Mouse (Mus musculus) heart, embryonic 16.5 days (tissue): ENCODE results near the gene Vps33b. TPM values are rescaled to one million over a fixed set of nuclear protein-coding genes. Genes with fewer than 3 reads are reported as not detected.

ENCODE experiments used
- ATAC-seq: fragments of 200-750 bp; cut with Nextera tagmentation; replicated peaks from 2 replicates; pipeline ENCODE4 v1.8.0; 2017; ENCODE audit warnings: moderate number of reproducible peaks; ENCODE audit not compliant: insufficient read depth, low FRiP score; ENCODE audit errors: extremely low read depth
- H3K27ac ChIP-seq: fragments of 300-500 bp; sonication (generic); 2 replicates; pipeline ENCODE4 v1.5.1; 2014; ENCODE audit warnings: mild to moderate bottlenecking, low read length, control low read depth, moderate library complexity
- H3K27me3 ChIP-seq: fragments of 300-500 bp; sonication (generic); 2 replicates; pipeline ENCODE4 v1.6.1; 2014; ENCODE audit warnings: low read length, mixed read lengths; ENCODE audit not compliant: control insufficient read depth, insufficient read depth
- H3K36me3 ChIP-seq: fragments of 300-500 bp; sonication (generic); 2 replicates; pipeline ENCODE4 v1.6.1; 2014; ENCODE audit not compliant: control insufficient read depth, insufficient read depth
- H3K4me1 ChIP-seq: fragments of 300-500 bp; sonication (generic); 2 replicates; pipeline ENCODE4 v1.6.1; 2014; ENCODE audit warnings: low read length, mixed read lengths; ENCODE audit not compliant: control insufficient read depth, insufficient read depth
- H3K4me2 ChIP-seq: fragments of 300-500 bp; sonication (generic); 2 replicates; pipeline ENCODE4 v1.6.1; 2014; ENCODE audit warnings: low read depth, mild to moderate bottlenecking, control low read depth, low read length
- H3K4me3 ChIP-seq: fragments of 300-500 bp; sonication (generic); 2 replicates; pipeline ENCODE4 v1.5.1; 2014; ENCODE audit warnings: mild to moderate bottlenecking, control low read depth, low read length
- H3K9ac ChIP-seq: fragments of 300-500 bp; sonication (generic); 2 replicates; pipeline ENCODE4 v1.6.1; 2014; ENCODE audit warnings: low read length, control low read depth
- H3K9me3 ChIP-seq: fragments of 300-500 bp; sonication (generic); replicated peaks from 2 replicates; pipeline ENCODE4 v1.6.1; 2016; ENCODE audit warnings: low read length; ENCODE audit not compliant: control insufficient read depth
- WGBS: fragments of 180-500 bp; shearing (Covaris S2); extraction: QIAGEN DNeasy Blood & Tissue Kit; methylation state at CpG from one replicate; pipeline ENCODE4 v1.1.7; 2014; 5-methylcytosine and 5-hydroxymethylcytosine counted together
- polyA plus RNA-seq: library from polyadenylated mRNA; unstranded; fragments of >200 nt; fragmentation: Nextera tagmentation; extraction: Ambion mirVana; gene quantifications from 2 replicates; pipeline ENCODE4 v1.2.1, GENCODE M21; 2015

The Vps33b gene
- polyA plus RNA-seq = 10.3 and 12.7 TPM in 2 replicates

GRCm38 (mm10) chr7:80268897-80269750 lies at the start of gene Vps33b:
Gene Vps33b (plus strand): TSS chr7:80269649.
- H3K36me3 ChIP-seq = peaks cover 34% of the 10 kb centered on the region

DNA sequence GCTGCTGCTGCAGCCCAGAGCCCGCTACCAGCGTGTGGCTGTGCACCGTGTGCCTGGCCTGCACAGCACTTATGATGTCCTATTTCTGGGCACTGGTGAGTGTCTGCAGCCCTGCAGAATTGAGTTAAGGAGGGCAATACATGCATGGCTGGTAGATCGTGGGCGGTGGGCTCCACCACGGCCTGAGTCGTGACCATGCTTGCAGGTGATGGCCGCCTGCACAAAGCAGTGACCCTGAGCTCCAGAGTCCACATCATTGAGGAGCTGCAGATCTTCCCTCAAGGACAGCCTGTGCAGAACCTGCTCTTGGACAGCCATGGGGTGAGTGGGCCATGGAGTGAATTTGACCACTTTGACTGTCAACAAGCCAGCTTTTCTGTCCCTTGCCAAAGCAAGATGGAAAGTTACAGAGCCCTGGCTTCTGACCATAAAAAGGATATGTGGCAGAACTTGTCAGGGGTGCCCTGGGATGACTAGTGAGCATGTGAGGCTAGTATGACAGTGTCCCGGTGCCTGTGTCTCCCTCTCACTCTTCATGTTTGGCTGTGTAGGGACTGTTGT lies 49.1 kb upstream of the Vps33b start:
- Histone ChIP-seq H3K36me3 (peaks cover 46% of the 10 kb centered on the region), H3K27me3 (no peaks in the 10 kb centered on the region), H3K4me1 (peaks cover under 1% of the 10 kb centered on the region; the same call in 1 of the 2 replicates), H3K4me2 (no peak overlapping the region), H3K9ac (no peak overlapping the region), H3K27ac (no peak overlapping the region), H3K4me3 (no peak overlapping the region), H3K9me3 (no peaks in the 10 kb centered on the region)
- WGBS = 89% methylated on average over 9 of the region's 9 CpGs
- no peak for ATAC-seq

More at GRCm38 (mm10) chr7:80268897-80269750, at the start of gene Vps33b:
- H3K4me1 ChIP-seq = peaks cover 21% of the 10 kb centered on the region
- H3K9ac ChIP-seq = peak within 1 kb of the TSS; percentile 88
- H3K27me3 ChIP-seq = no peaks in the 10 kb centered on the region
- peak within 1 kb of the TSS; percentile 73 for H3K27ac ChIP-seq
- 3% methylated on average over 21 of the region's 21 CpGs for WGBS
- H3K4me3 ChIP-seq = peak within 1 kb of the TSS; percentile 91
- peak within 1 kb of the TSS; percentile 95 for H3K4me2 ChIP-seq
- peak; percentile 89 for ATAC-seq
- peaks cover 2% of the 10 kb centered on the region; the same call in 1 of the 2 replicates for H3K9me3 ChIP-seq

DNA sequence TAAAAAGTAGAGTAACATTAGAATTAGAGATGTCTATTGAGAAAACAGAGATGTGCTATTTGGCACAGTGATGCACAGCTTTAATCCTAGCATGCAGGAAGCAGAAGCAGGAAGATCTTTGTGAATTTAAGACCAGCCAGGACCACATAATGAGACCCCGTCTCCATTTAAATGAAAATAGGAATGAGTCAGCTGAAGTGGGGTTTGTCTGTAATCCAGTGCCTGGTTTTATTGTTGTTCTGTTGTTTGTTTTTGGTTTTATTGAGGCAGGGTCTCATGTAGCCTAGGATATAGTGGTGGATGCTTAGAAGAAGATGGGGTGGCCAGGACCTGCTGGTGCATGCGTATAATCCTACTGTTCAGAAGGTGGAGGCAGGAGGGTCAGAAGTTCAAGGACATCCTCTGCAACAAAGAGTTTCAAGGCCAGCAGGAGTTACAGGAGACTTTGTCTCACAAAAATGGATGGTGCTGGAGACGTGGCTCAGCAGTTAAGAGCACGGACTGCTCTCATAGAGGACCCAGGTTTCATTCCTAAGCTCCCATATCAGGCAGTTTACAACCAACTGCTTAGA lies 48.2 kb upstream of the Vps33b start:
- H3K4me3 ChIP-seq = no peak overlapping the region
- no peaks in the 10 kb centered on the region for H3K4me1 ChIP-seq
- ATAC-seq = no peak
- no peaks in the 10 kb centered on the region for H3K9me3 ChIP-seq
- WGBS = 80% methylated on average over 4 of the region's 4 CpGs
- no peak overlapping the region for H3K27ac ChIP-seq
- H3K27me3 ChIP-seq = no peaks in the 10 kb centered on the region
- no peak overlapping the region for H3K9ac ChIP-seq
- no peak overlapping the region for H3K4me2 ChIP-seq
- peaks cover 48% of the 10 kb centered on the region for H3K36me3 ChIP-seq

- Histone ChIP-seq H3K4me1 (peaks cover 8% of the 10 kb centered on the region), H3K4me3 (no peak overlapping the region), H3K27me3 (no peaks in the 10 kb centered on the region), H3K36me3 (peaks cover 27% of the 10 kb centered on the region), H3K9me3 (no peaks in the 10 kb centered on the region), H3K9ac (no peak overlapping the region), H3K27ac (no peak overlapping the region), H3K4me2 (no peak overlapping the region)
- no peak for ATAC-seq
- 94% methylated on average over 4 of the region's 4 CpGs for WGBS
Observed at GRCm38 (mm10) chr7:80227065-80227464, 42.4 kb upstream of the Vps33b start.

- no peaks in the 10 kb centered on the region for H3K9me3 ChIP-seq
- peaks cover 14% of the 10 kb centered on the region for H3K4me1 ChIP-seq
- no peak for ATAC-seq
Observed at GRCm38 (mm10) chr7:80230196-80230595, 39.3 kb upstream of the Vps33b start.

DNA sequence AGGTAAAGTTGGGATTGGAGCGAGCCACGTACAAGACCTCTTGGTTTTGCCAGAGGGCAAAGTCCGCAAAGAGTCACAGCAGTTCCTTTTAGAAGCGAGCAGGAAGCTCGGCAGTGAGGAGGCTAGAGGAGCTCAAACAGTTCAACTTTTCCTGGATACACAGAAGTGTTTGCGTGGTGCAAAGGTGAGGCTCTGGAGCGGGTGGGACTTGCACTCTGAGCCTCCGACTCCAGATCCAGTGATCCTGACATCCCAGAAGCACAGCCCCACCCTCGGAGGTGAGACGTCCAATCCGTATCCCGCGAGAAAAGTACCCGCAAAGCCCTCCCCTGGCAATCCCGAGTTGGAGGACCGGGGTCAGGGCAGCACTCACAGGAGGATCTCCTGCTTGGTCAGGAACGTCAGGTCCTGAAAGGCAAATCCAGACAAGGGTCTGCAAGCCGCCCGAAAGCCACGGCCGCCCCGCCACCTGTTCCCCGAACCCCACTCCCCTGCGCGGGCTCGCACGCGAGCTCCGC lies 37.4 kb upstream of the Vps33b start:
- WGBS = under 1% methylated on average over 29 of the region's 29 CpGs
- peak overlapping the region; percentile 71 for H3K27ac ChIP-seq
- peaks cover 14% of the 10 kb centered on the region for H3K4me1 ChIP-seq
- peak; percentile 11 for ATAC-seq
- H3K27me3 ChIP-seq = no peaks in the 10 kb centered on the region
- H3K9ac ChIP-seq = peak overlapping the region; percentile 75
- peak overlapping the region; percentile 92 for H3K4me3 ChIP-seq
- peak overlapping the region; percentile 85 for H3K4me2 ChIP-seq
- H3K36me3 ChIP-seq = peaks cover 5% of the 10 kb centered on the region; the same call in 1 of the 2 replicates
- H3K9me3 ChIP-seq = no peaks in the 10 kb centered on the region

More at GRCm38 (mm10) chr7:80230196-80230595, 39.3 kb upstream of the Vps33b start:
- H3K27me3 ChIP-seq = no peaks in the 10 kb centered on the region
- H3K4me2 ChIP-seq = no peak overlapping the region
- peaks cover 13% of the 10 kb centered on the region for H3K36me3 ChIP-seq
- H3K27ac ChIP-seq = no peak overlapping the region
- 66% methylated on average over 6 of the region's 6 CpGs for WGBS
- H3K9ac ChIP-seq = no peak overlapping the region
- H3K4me3 ChIP-seq = no peak overlapping the region

- Histone ChIP-seq H3K36me3 (no peaks in the 10 kb centered on the region; the same call in 1 of the 2 replicates), H3K4me2 (peak within 1 kb of the TSS; percentile 85), H3K4me1 (peaks cover 14% of the 10 kb centered on the region), H3K9me3 (no peaks in the 10 kb centered on the region), H3K9ac (peak within 1 kb of the TSS; percentile 83), H3K27me3 (no peaks in the 10 kb centered on the region), H3K4me3 (peak within 1 kb of the TSS; percentile 92), H3K27ac (peak within 1 kb of the TSS; percentile 76)
- peak; percentile 100 for ATAC-seq
- under 1% methylated on average over 56 of the region's 56 CpGs for WGBS
Observed at GRCm38 (mm10) chr7:80232489-80233029, 36.9 kb upstream of the Vps33b start, which contains the start of the genes Cib1 and Gdpgp1. Gene Cib1 (minus strand): TSS chr7:80232813. Gene Gdpgp1 (plus strand): TSS chr7:80232865.

DNA sequence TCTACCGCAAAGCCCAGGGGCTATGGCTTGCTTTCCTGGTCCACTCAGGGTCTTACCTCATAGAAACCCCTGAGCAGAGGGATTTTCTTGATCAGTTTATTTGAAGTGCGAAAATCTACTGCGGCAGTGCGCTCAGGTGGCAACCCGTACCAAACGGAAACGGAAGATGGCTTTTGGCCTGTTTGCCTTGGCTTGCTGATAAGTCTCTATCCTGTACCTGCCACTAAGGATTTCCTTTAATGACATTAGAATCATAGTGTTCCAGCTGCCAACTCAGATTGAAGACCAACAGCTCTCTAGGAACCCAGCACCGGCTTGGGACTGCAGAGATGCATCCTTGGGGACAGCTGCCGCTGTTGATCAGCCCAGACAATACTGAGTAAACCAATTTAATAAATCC lies 35.6 kb upstream of the Vps33b start:
- no peaks in the 10 kb centered on the region for H3K9me3 ChIP-seq
- no peak overlapping the region for H3K27ac ChIP-seq
- peaks cover 14% of the 10 kb centered on the region for H3K4me1 ChIP-seq
- H3K4me2 ChIP-seq = peak overlapping the region; percentile 85
- ATAC-seq = no peak
- peak overlapping the region; percentile 9; the same call in 1 of the 2 replicates for H3K4me3 ChIP-seq
- WGBS = 63% methylated on average over 9 of the region's 9 CpGs
- 0 out of 2 replicates have a peak, but pooled peaks cover 3% of the 10 kb centered on the region for H3K36me3 ChIP-seq
- no peaks in the 10 kb centered on the region for H3K27me3 ChIP-seq
- no peak overlapping the region for H3K9ac ChIP-seq
